Mouse (Mus musculus) midbrain, embryonic 14.5 days (tissue): ENCODE data around the gene Lpcat2b. TPM values are rescaled to one million over a fixed set of nuclear protein-coding genes. Genes with fewer than 3 reads are reported as not detected.

ENCODE experiments used
- ATAC-seq: fragments of 200-750 bp; cut with Nextera tagmentation; 2 replicates; pipeline ENCODE4 v1.8.0; 2017; ENCODE audit warnings: moderate number of reproducible peaks, moderate library complexity; ENCODE audit not compliant: low FRiP score, low TSS enrichment
- DNase-seq: peaks from one replicate; pipeline ENCODE4 v3.0.0-alpha.2; 2015
- H3K27ac ChIP-seq: fragments of 300-500 bp; sonication (generic); replicated peaks from 2 replicates; pipeline ENCODE4 v1.5.1; 2014; ENCODE audit warnings: mild to moderate bottlenecking, low read depth, low read length, moderate library complexity
- H3K27me3 ChIP-seq: fragments of 300-500 bp; sonication (generic); 2 replicates; pipeline ENCODE4 v1.6.1; 2014; ENCODE audit warnings: low read length, control low read depth, mixed read lengths; ENCODE audit not compliant: control insufficient read depth, insufficient read depth
- H3K36me3 ChIP-seq: fragments of 300-500 bp; sonication (generic); 2 replicates; pipeline ENCODE4 v1.6.1; 2014; ENCODE audit warnings: low read length, control low read depth; ENCODE audit not compliant: control insufficient read depth, insufficient read depth
- H3K4me1 ChIP-seq: fragments of 300-500 bp; sonication (generic); 2 replicates; pipeline ENCODE4 v1.6.1; 2014; ENCODE audit warnings: mild to moderate bottlenecking, antibody characterized with exemption, low read length, control low read depth; ENCODE audit not compliant: control insufficient read depth, insufficient read depth
- H3K4me2 ChIP-seq: fragments of 300-500 bp; sonication (generic); 2 replicates; pipeline ENCODE4 v1.6.1; 2014; ENCODE audit warnings: mild to moderate bottlenecking, low read length, moderate library complexity
- H3K4me3 ChIP-seq: fragments of 300-500 bp; sonication (generic); replicated peaks from 2 replicates; pipeline ENCODE4 v1.5.1; 2014; ENCODE audit warnings: low read depth, low read length
- H3K9ac ChIP-seq: fragments of 300-500 bp; sonication (generic); replicated peaks from 2 replicates; pipeline ENCODE4 v1.6.1; 2014; ENCODE audit warnings: mild to moderate bottlenecking, low read length, moderate library complexity
- H3K9me3 ChIP-seq: fragments of 300-500 bp; sonication (generic); 2 replicates; pipeline ENCODE4 v1.6.1; 2016; ENCODE audit warnings: low read length, control low read depth, mixed read lengths; ENCODE audit not compliant: control insufficient read depth
- WGBS: fragments of 180-500 bp; shearing (Covaris S2); extraction: QIAGEN DNeasy Blood & Tissue Kit; methylation state at CpG from one replicate; pipeline ENCODE4 v1.1.7; 2014; 5-methylcytosine and 5-hydroxymethylcytosine counted together
- polyA plus RNA-seq: library from polyadenylated mRNA; unstranded; fragments of >200 nt; fragmentation: Nextera tagmentation; extraction: Ambion mirVana; gene quantifications from 2 replicates; pipeline ENCODE4 v1.2.1, GENCODE M21; 2014

Lpcat2b gene
- polyA plus RNA-seq, 1 experiment from 2014 or later: not detected

DNA sequence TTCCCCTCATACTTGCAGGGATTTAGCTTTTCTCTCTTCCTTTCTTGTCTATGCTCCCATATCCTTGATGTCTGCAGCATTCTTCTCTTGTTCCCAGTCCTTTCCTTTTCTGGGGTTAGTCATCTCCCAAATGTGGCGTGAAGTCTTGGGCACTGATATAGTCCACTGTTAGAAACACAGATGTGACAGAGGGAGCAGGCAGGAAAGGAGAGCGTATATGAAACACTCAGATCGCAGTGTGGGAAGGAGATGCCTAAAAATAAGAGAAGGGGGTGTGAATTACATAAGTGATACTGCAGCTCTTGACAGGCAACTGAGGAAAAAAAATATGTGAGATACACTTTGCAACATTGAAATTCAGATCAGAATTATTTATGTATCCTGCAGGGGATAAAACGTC is 26.0 kb upstream of the Lpcat2b start:
- H3K27ac ChIP-seq: no peak overlapping the region
- WGBS: 88% methylated on average over 4 of the region's 4 CpGs
- H3K4me2 ChIP-seq: no peak overlapping the region
- H3K36me3 ChIP-seq: no peaks in the 10 kb centered on the region
- H3K4me1 ChIP-seq: 0 out of 2 replicates have a peak, but pooled peaks cover 4% of the 10 kb centered on the region
- ATAC-seq: no peak
- peaks cover 27% of the 10 kb centered on the region for H3K27me3 ChIP-seq
- no peaks in the 10 kb centered on the region for H3K9me3 ChIP-seq
- H3K4me3 ChIP-seq: no peak overlapping the region
- no peak for DNase-seq
- H3K9ac ChIP-seq: no peak overlapping the region

DNA sequence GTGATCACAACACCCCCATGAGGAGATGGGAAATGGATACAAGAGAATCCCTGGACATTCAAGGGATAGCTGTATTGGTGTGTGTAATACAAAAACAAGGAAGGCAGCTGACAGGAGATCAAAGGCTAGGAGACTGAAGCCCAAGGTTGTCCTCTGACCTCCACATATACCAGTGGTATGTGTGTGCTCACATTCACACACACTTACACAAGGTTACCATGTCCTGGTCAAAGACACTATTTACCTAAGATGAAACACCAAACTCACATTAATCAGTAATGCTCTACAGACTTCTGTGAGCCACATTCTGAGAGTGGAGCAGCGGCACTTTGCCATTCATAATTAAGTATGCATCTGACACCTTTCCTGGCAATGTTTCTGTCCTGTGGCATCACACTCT is 21.0 kb upstream of the Lpcat2b start:
- no peak overlapping the region for H3K4me3 ChIP-seq
- no peak overlapping the region for H3K4me2 ChIP-seq
- no peak overlapping the region for H3K9ac ChIP-seq
- ATAC-seq: no peak
- no peak overlapping the region for H3K27ac ChIP-seq
- peaks cover 1% of the 10 kb centered on the region; the same call in 1 of the 2 replicates for H3K27me3 ChIP-seq
- H3K36me3 ChIP-seq: no peaks in the 10 kb centered on the region
- WGBS: 91% methylated on average over 1 of the region's 1 CpGs
- H3K4me1 ChIP-seq: no peaks in the 10 kb centered on the region
- no peaks in the 10 kb centered on the region for H3K9me3 ChIP-seq
- DNase-seq: no peak

DNA sequence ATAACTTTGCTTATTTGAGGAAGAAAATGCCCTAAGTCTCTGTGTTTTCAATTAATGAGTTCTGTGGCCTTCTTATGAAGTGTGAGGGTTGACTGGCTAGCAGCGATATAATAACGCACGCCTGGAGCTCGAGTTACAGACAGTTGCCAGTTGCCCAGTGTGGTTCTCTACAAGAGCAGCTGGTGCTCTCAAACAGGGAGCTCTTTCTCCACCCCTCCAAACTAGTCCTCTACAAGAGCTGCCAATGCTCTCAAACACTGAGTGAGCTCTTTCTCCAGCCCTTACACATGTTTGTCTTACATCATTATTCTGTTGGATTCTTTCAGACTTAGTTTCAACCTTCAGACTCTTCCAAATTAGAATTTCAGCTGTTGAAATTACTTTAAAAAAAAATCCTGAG is 20.0 kb upstream of the Lpcat2b start:
- Histone ChIP-seq H3K4me3 (no peak overlapping the region), H3K9ac (no peak overlapping the region), H3K36me3 (no peaks in the 10 kb centered on the region), H3K4me2 (no peak overlapping the region), H3K4me1 (no peaks in the 10 kb centered on the region), H3K27me3 (no peaks in the 10 kb centered on the region), H3K9me3 (no peaks in the 10 kb centered on the region), H3K27ac (no peak overlapping the region)
- ATAC-seq: no peak
- 73% methylated on average over 4 of the region's 4 CpGs for WGBS
- no peak for DNase-seq

DNA sequence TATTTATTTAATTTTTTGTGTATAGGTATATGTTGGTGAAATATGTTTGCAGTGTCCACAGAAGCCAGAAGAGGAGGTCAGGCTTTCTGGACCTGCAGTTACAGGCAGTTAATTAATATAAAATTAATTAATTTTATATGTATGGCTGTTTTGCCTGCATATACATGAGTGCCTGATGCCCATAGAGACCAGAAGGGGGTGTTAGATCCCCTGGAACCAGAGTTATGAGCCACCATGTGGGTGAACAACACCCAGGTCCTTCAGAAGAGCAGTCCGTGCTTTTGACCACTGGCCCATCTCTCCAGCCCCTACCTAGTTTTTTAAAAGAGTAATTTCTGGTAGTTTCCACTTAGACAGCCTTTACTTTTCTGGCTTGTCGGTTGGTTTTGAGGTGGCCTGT is 19.1 kb upstream of the Lpcat2b start:
- no peaks in the 10 kb centered on the region for H3K27me3 ChIP-seq
- 78% methylated on average over 2 of the region's 2 CpGs for WGBS

DNA sequence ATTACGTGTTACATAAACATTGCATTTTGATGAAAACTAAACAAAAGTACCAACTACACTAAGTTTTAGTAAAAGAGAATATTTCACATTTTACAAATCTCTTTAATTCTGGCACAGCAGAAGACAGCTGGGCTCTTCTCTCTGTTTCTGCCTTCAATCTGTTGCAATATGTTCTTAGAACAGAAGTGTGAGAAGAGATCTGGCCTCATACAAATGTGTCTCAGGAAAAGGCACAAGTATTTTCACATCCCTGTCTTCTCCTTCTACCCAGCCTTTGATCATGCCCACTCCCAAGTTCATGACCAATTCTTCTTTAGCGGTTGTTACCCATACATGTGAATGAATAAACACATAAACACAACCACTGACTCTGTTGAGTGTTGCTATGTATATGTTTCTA is 16.3 kb upstream of the Lpcat2b start:
- Histone ChIP-seq H3K36me3 (no peaks in the 10 kb centered on the region), H3K9ac (no peak overlapping the region), H3K27me3 (no peaks in the 10 kb centered on the region), H3K4me1 (no peaks in the 10 kb centered on the region), H3K4me2 (no peak overlapping the region), H3K4me3 (no peak overlapping the region), H3K27ac (no peak overlapping the region), H3K9me3 (no peaks in the 10 kb centered on the region)
- no peak for DNase-seq
- no peak for ATAC-seq
- WGBS: 85% methylated on average over 2 of the region's 2 CpGs

More for the DNA sequence above, 19.1 kb upstream of the Lpcat2b start:
- H3K9me3 ChIP-seq: no peaks in the 10 kb centered on the region
- no peaks in the 10 kb centered on the region for H3K36me3 ChIP-seq
- DNase-seq (no peak), ATAC-seq (no peak)
- H3K4me3 ChIP-seq: no peak overlapping the region
- H3K4me2 ChIP-seq: no peak overlapping the region
- no peaks in the 10 kb centered on the region for H3K4me1 ChIP-seq
- no peak overlapping the region for H3K9ac ChIP-seq
- no peak overlapping the region for H3K27ac ChIP-seq

DNA sequence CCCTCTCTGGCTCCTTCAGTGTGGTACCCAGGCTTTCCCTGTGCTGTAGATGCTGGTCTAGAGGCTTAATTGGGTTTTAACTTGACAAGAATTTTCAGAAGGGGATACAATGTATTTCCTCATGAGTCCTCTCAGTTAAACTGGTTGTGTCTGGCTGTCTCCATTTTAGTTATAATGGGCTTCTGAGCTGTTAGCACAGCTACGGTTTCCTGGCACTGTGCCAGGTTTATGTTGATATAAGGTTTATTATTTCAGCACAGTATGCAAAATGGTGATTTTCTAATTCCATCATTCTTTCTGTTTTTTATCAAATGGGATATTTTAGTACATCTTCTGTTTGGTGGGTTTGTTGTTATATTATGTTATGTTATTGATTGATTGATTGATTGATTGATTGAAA is 9.7 kb upstream of the Lpcat2b start:
- WGBS: 53% methylated on average over 1 of the region's 1 CpGs
- no peaks in the 10 kb centered on the region for H3K27me3 ChIP-seq

DNA sequence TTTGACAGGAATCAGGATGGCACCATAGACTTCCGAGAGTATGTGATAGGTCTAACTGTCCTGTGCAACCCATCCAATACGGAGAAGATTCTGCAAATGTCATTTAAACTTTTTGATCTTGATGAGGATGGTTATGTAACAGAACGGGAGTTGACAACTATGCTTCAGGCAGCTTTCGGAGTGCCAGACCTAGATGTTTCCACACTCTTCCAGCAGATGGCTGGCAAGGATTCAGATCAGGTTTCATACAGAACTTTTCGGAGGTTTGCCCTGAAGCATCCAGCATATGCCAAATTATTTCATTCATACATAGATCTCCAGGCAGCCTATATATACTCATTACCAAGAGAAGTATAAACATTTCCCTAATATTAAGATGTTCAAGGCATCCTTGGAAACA is 2.7 kb downstream of the Lpcat2b start:
- H3K4me2 ChIP-seq: no peak overlapping the region
- no peak overlapping the region for H3K9ac ChIP-seq
- H3K4me3 ChIP-seq: no peak overlapping the region
- H3K4me1 ChIP-seq: 0 out of 2 replicates have a peak, but pooled peaks cover 4% of the 10 kb centered on the region
- WGBS: 83% methylated on average over 5 of the region's 5 CpGs
- DNase-seq (no peak), ATAC-seq (no peak)
- H3K27me3 ChIP-seq: no peaks in the 10 kb centered on the region
- no peaks in the 10 kb centered on the region for H3K36me3 ChIP-seq
- no peaks in the 10 kb centered on the region for H3K9me3 ChIP-seq
- no peak overlapping the region for H3K27ac ChIP-seq

More for the DNA sequence above, 9.7 kb upstream of the Lpcat2b start:
- Histone ChIP-seq H3K4me2 (no peak overlapping the region), H3K4me1 (no peaks in the 10 kb centered on the region), H3K9ac (no peak overlapping the region), H3K4me3 (no peak overlapping the region), H3K9me3 (no peaks in the 10 kb centered on the region), H3K36me3 (no peaks in the 10 kb centered on the region), H3K27ac (no peak overlapping the region)
- no peak for ATAC-seq
- DNase-seq: no peak

DNA sequence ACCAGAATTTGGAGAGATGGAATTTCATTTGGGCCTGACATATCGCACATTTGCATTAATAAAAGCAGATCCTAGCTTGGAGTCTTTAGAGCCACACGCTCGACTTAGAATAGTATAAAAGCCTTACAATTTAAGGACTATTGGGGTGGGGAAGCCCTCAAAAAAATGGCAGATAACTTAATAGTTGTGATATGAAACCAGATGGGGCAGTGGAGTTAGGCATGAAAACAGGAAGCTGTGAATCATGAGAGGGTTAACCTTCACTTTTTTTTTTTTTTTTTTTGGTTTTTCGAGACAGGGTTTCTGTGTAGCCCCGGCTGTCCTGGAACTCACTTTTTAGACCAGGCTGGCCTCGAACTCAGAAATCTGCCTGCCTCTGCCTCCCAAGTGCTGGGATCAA is 4.8 kb downstream of the Lpcat2b start:
- Histone ChIP-seq H3K9me3 (no peaks in the 10 kb centered on the region), H3K27ac (no peak overlapping the region), H3K4me3 (no peak overlapping the region), H3K4me2 (no peak overlapping the region), H3K4me1 (0 out of 2 replicates have a peak, but pooled peaks cover 4% of the 10 kb centered on the region), H3K9ac (no peak overlapping the region), H3K36me3 (no peaks in the 10 kb centered on the region), H3K27me3 (no peaks in the 10 kb centered on the region)
- no peak for ATAC-seq
- WGBS: 90% methylated on average over 6 of the region's 6 CpGs
- no peak for DNase-seq

DNA sequence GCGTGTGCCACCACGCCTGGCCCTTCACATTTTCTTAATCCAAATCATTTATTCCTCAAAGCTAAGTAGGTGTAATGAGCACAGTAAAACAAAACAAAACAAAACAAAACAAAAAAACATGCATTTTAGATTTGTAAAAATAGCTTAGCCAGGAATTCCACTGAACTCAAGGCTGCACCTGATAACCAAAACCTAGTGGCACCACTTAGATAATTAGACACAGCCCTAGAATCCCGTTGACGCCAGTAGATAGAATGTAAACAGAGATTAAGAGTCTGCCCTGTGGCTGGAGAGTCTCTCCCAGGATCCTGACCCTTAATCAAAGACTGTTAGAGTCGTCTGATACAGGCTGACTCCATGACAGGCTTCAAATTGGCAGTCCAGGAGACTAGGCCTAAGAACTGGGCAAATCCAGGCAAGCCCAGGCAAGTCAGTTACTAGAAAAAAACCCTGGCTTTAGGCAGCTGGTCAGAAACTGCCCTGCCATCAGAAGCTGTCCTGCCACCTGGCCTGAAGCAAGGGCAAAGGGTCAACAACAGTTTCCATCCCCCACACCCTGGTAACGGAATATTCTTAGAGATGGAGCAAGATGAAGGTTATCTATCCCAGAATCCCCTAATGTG is 5.3 kb downstream of the Lpcat2b start:
- no peaks in the 10 kb centered on the region for H3K27me3 ChIP-seq
- H3K27ac ChIP-seq: no peak overlapping the region
- H3K9me3 ChIP-seq: no peaks in the 10 kb centered on the region
- H3K4me3 ChIP-seq: no peak overlapping the region
- no peaks in the 10 kb centered on the region for H3K36me3 ChIP-seq
- 0 out of 2 replicates have a peak, but pooled peaks cover 4% of the 10 kb centered on the region for H3K4me1 ChIP-seq
- WGBS: 88% methylated on average over 6 of the region's 6 CpGs
- no peak for DNase-seq
- no peak overlapping the region for H3K9ac ChIP-seq
- ATAC-seq: no peak
- no peak overlapping the region for H3K4me2 ChIP-seq
